Mouse (Mus musculus) ES-Bruce4 (cell line): ENCODE measurements around the gene Hrh2. TPM values are rescaled to one million over a fixed set of nuclear protein-coding genes. Genes with fewer than 3 reads are reported as not detected.

Experiments
- H3K27ac ChIP-seq: 2 replicates; pipeline ENCODE4 v1.5.1; 2012; ENCODE audit warnings: low read length, inconsistent platforms; ENCODE audit not compliant: insufficient read depth
- H3K27me3 ChIP-seq: 2 replicates; pipeline ENCODE4 v1.6.1; 2012; ENCODE audit warnings: mild to moderate bottlenecking, low read length, inconsistent platforms; ENCODE audit not compliant: control insufficient read depth, poor library complexity, insufficient read depth, severe bottlenecking
- H3K36me3 ChIP-seq: 2 replicates; pipeline ENCODE4 v1.6.1; 2012; ENCODE audit warnings: inconsistent platforms, mild to moderate bottlenecking, low read length, moderate library complexity; ENCODE audit not compliant: control insufficient read depth, poor library complexity, insufficient read depth, severe bottlenecking
- H3K4me1 ChIP-seq: one replicate; pipeline ENCODE4 v1.8.1; 2011; ENCODE audit warnings: low read length; ENCODE audit not compliant: control insufficient read depth, insufficient read depth
- H3K4me3 ChIP-seq: 2 replicates; pipeline ENCODE4 v1.5.1; 2011; ENCODE audit warnings: low read depth, mild to moderate bottlenecking, low read length
- H3K9ac ChIP-seq: 2 replicates; pipeline ENCODE4 v1.6.1; 2012; ENCODE audit warnings: low read depth, mild to moderate bottlenecking, inconsistent platforms; ENCODE audit not compliant: poor library complexity, severe bottlenecking
- H3K9me3 ChIP-seq: replicated peaks from 2 replicates; pipeline ENCODE4 v1.6.1; 2012; ENCODE audit warnings: mild to moderate bottlenecking, low read length, inconsistent platforms; ENCODE audit not compliant: control insufficient read depth, poor library complexity, insufficient read depth, severe bottlenecking
- CTCF ChIP-seq: IDR thresholded peaks from one replicate; pipeline ENCODE4 v1.8.1; 2011; ENCODE audit warnings: low read depth, low read length
- EP300 ChIP-seq: IDR thresholded peaks from 2 replicates; pipeline ENCODE4 v1.6.1; 2011; ENCODE audit warnings: low read depth, low read length; ENCODE audit not compliant: insufficient read depth
- POLR2A ChIP-seq: IDR thresholded peaks from one replicate; pipeline ENCODE4 v1.8.1; 2011; ENCODE audit warnings: low read length; ENCODE audit not compliant: insufficient read depth
- polyA plus RNA-seq: library from polyadenylated mRNA; stranded (reverse); fragments of >200 nt; gene quantifications from 2 replicates; pipeline ENCODE4 v1.2.4, GENCODE M21; 2011; ENCODE audit warnings: low read depth; ENCODE audit not compliant: missing spikeins, insufficient read depth, insufficient read length

Hrh2 gene
- polyA plus RNA-seq, 1 experiment, result not detected

- no peak overlapping the region for H3K9ac ChIP-seq
- H3K27me3 ChIP-seq, result no peaks in the 10 kb centered on the region; the same call in 1 of the 2 replicates
- H3K4me1 ChIP-seq, result peaks cover 9% of the 10 kb centered on the region
- H3K36me3 ChIP-seq, result no peaks in the 10 kb centered on the region
- TF ChIP-seq CTCF (no peak), EP300 (no peak), POLR2A (no peak)
- no peaks in the 10 kb centered on the region for H3K9me3 ChIP-seq
- no peak overlapping the region for H3K27ac ChIP-seq
- no peak overlapping the region for H3K4me3 ChIP-seq
Measured at GRCm38 (mm10) chr13:54163363-54163762, 28.6 kb upstream of the Hrh2 start.

- peaks cover 6% of the 10 kb centered on the region for H3K4me1 ChIP-seq
- TF ChIP-seq CTCF (no peak), EP300 (no peak), POLR2A (no peak)
- no peak overlapping the region for H3K4me3 ChIP-seq
- H3K27me3 ChIP-seq, result no peaks in the 10 kb centered on the region; the same call in 1 of the 2 replicates
- no peaks in the 10 kb centered on the region for H3K36me3 ChIP-seq
- no peaks in the 10 kb centered on the region for H3K9me3 ChIP-seq
- H3K27ac ChIP-seq, result no peak overlapping the region
- H3K9ac ChIP-seq, result no peak overlapping the region
Measured at GRCm38 (mm10) chr13:54164462-54164861, 27.5 kb upstream of the Hrh2 start.

GRCm38 (mm10) chr13:54165066-54165465 lies 26.9 kb upstream of the Hrh2 start:
- TF ChIP-seq CTCF, result no peak
- no peak for TF ChIP-seq POLR2A
- Histone ChIP-seq H3K27ac (no peak overlapping the region), H3K4me1 (peaks cover 2% of the 10 kb centered on the region), H3K4me3 (no peak overlapping the region), H3K9ac (no peak overlapping the region), H3K36me3 (no peaks in the 10 kb centered on the region), H3K27me3 (no peaks in the 10 kb centered on the region; the same call in 1 of the 2 replicates), H3K9me3 (no peaks in the 10 kb centered on the region)

- Histone ChIP-seq H3K27ac (no peak overlapping the region), H3K4me1 (no peaks in the 10 kb centered on the region), H3K4me3 (no peak overlapping the region), H3K9me3 (no peaks in the 10 kb centered on the region), H3K9ac (no peak overlapping the region), H3K27me3 (no peaks in the 10 kb centered on the region; the same call in 1 of the 2 replicates), H3K36me3 (no peaks in the 10 kb centered on the region)
- TF ChIP-seq CTCF (no peak), POLR2A (no peak), EP300 (no peak)
Measured at GRCm38 (mm10) chr13:54165765-54166164, 26.2 kb upstream of the Hrh2 start.

- no peak overlapping the region for H3K9ac ChIP-seq
- no peaks in the 10 kb centered on the region for H3K4me1 ChIP-seq
- TF ChIP-seq POLR2A (no peak), EP300 (no peak), CTCF (no peak)
- no peaks in the 10 kb centered on the region for H3K36me3 ChIP-seq
- H3K27me3 ChIP-seq, result no peaks in the 10 kb centered on the region
- no peak overlapping the region for H3K4me3 ChIP-seq
- no peak overlapping the region for H3K27ac ChIP-seq
- no peaks in the 10 kb centered on the region for H3K9me3 ChIP-seq
Measured at GRCm38 (mm10) chr13:54167036-54167435, 24.9 kb upstream of the Hrh2 start.

- no peak overlapping the region for H3K9ac ChIP-seq
- no peaks in the 10 kb centered on the region for H3K27me3 ChIP-seq
- TF ChIP-seq EP300 (no peak), CTCF (no peak), POLR2A (no peak)
- H3K27ac ChIP-seq, result no peak overlapping the region
- H3K4me3 ChIP-seq, result no peak overlapping the region
- no peaks in the 10 kb centered on the region for H3K9me3 ChIP-seq
- H3K4me1 ChIP-seq, result no peaks in the 10 kb centered on the region
- H3K36me3 ChIP-seq, result no peaks in the 10 kb centered on the region
Measured at GRCm38 (mm10) chr13:54168675-54169074, 23.3 kb upstream of the Hrh2 start.
